Mouse (Mus musculus) ES-E14 (cell line): Measurements from ENCODE around the gene Emp1. TPM values are rescaled to one million over a fixed set of nuclear protein-coding genes. Genes with fewer than 3 reads are reported as not detected.

Experiments used
- DNase-seq: peaks from one replicate; pipeline ENCODE4 v3.0.0-alpha.2; 2013; ENCODE audit warnings: low read depth, low spot score
- H3K27ac ChIP-seq: 2 replicates; pipeline ENCODE4 v1.5.1; 2012; ENCODE audit warnings: low read depth, mild to moderate bottlenecking, low read length, moderate library complexity, mixed read lengths; ENCODE audit not compliant: poor library complexity, insufficient read depth, severe bottlenecking
- H3K36me3 ChIP-seq: 2 replicates; pipeline ENCODE4 v1.6.1; 2012; ENCODE audit warnings: mild to moderate bottlenecking, low read length, moderate library complexity, mixed read lengths; ENCODE audit not compliant: control insufficient read depth, poor library complexity, insufficient read depth, severe bottlenecking
- H3K4me1 ChIP-seq, 2 experiments: fragments of 150-350 bp in 1 of 2; sonication (generic) in 1 of 2; 2 replicates each; pipeline ENCODE4 v1.6.1; 2012; ENCODE audit warnings: low read length in 2 of 2, mild to moderate bottlenecking in 1 of 2, mixed read lengths in 1 of 2; ENCODE audit not compliant: control insufficient read depth in 2 of 2, insufficient read depth in 2 of 2, poor library complexity in 1 of 2
- H3K4me3 ChIP-seq, 2 experiments: fragments of 150-350 bp in 1 of 2; sonication (generic) in 1 of 2; 2 replicates each; pipeline ENCODE4 v1.5.1; 2012; ENCODE audit warnings: low read length in 2 of 2, low read depth in 1 of 2, mild to moderate bottlenecking in 1 of 2, mixed read lengths in 1 of 2; ENCODE audit not compliant: insufficient read depth in 1 of 2, poor library complexity in 1 of 2, severe bottlenecking in 1 of 2
- H3K9ac ChIP-seq: 2 replicates; pipeline ENCODE4 v1.6.1; 2012; ENCODE audit warnings: low read depth, mild to moderate bottlenecking, low read length, mixed read lengths; ENCODE audit not compliant: poor library complexity, insufficient read depth, severe bottlenecking
- H3K9me3 ChIP-seq: fragments of 150-350 bp; sonication (generic); 2 replicates; pipeline ENCODE4 v1.6.1; 2012; ENCODE audit warnings: low read depth, mild to moderate bottlenecking, low read length; ENCODE audit not compliant: control insufficient read depth, insufficient read depth
- CHD2 ChIP-seq: IDR thresholded peaks from 2 replicates; pipeline ENCODE4 v1.6.1; 2014; ENCODE audit warnings: mild to moderate bottlenecking, low read depth, low read length, inconsistent platforms
- HCFC1 ChIP-seq: IDR thresholded peaks from 2 replicates; pipeline ENCODE4 v1.6.1; 2012; ENCODE audit warnings: low read length, inconsistent platforms, borderline replicate concordance; ENCODE audit not compliant: insufficient read depth
- MAFK ChIP-seq: IDR thresholded peaks from 2 replicates; pipeline ENCODE4 v1.6.1; 2014; ENCODE audit warnings: mild to moderate bottlenecking, low read depth, low read length, inconsistent platforms; ENCODE audit not compliant: insufficient read depth
- ZC3H11A ChIP-seq: IDR thresholded peaks from 2 replicates; pipeline ENCODE4 v1.6.1; 2012; ENCODE audit warnings: low read depth, mild to moderate bottlenecking, inconsistent platforms, low read length, borderline replicate concordance
- ZNF384 ChIP-seq: IDR thresholded peaks from 2 replicates; pipeline ENCODE4 v1.6.1; 2012; ENCODE audit warnings: low read depth, low read length, inconsistent platforms
- in situ Hi-C, 2 experiments: fragments of 600-800 bp; cut with MboI; formaldehyde crosslinking; loops; one replicate each; pipeline ENCODE4 v1.15.1; 2025; ENCODE audit warnings: low sequenced_read_pairs in 2 of 2, inconsistent platforms in 1 of 2; ENCODE audit not compliant: unreplicated experiment in 2 of 2
- total RNA-seq: library from RNA; depleted of rRNA; stranded (reverse); fragments of 300-350 nt; gene quantifications from 2 replicates; pipeline ENCODE4 v1.2.3, GENCODE M21; 2012

Gene Emp1
- total RNA-seq, 1 experiment, result 61.3 TPM

- no peak for DNase-seq
- no peaks in the 10 kb centered on the region for H3K9me3 ChIP-seq
- in situ Hi-C loops, result no loop called here
- peak overlapping the region in 1 of 2 experiments; percentile 37; a peak in 1 of 4 replicates for H3K4me3 ChIP-seq
- no peak overlapping the region for H3K9ac ChIP-seq
- no peaks in the 10 kb centered on the region for H3K36me3 ChIP-seq
- H3K27ac ChIP-seq, result no peak overlapping the region
- TF ChIP-seq HCFC1 (no peak), CHD2 (no peak), MAFK (no peak), ZNF384 (no peak), ZC3H11A (no peak)
- H3K4me1 ChIP-seq, result peaks cover 0 to 4% of the 10 kb centered on the region in 2 experiments; a peak in 2 of 4 replicates
These were observed 11.0 kb downstream of the Emp1 start for GRCm38 (mm10) chr6:135373357-135373756.

- 0 out of 4 replicates have a peak, but pooled peaks cover 0 to 3% of the 10 kb centered on the region in 2 experiments for H3K4me1 ChIP-seq
- H3K36me3 ChIP-seq, result no peaks in the 10 kb centered on the region
- H3K27ac ChIP-seq, result no peak overlapping the region
- DNase-seq, result no peak
- H3K9ac ChIP-seq, result no peak overlapping the region
- in situ Hi-C loops, result loop anchor here (5.0 kb wide), 1 partner anchor 129 kb away; no protein-coding TSS in a partner anchor
- TF ChIP-seq MAFK (no peak), HCFC1 (no peak), ZNF384 (no peak), CHD2 (no peak), ZC3H11A (no peak)
- H3K9me3 ChIP-seq, result no peaks in the 10 kb centered on the region
- H3K4me3 ChIP-seq, result no peak overlapping the region
These were observed 13.5 kb downstream of the Emp1 start for GRCm38 (mm10) chr6:135375818-135376217.

DNA sequence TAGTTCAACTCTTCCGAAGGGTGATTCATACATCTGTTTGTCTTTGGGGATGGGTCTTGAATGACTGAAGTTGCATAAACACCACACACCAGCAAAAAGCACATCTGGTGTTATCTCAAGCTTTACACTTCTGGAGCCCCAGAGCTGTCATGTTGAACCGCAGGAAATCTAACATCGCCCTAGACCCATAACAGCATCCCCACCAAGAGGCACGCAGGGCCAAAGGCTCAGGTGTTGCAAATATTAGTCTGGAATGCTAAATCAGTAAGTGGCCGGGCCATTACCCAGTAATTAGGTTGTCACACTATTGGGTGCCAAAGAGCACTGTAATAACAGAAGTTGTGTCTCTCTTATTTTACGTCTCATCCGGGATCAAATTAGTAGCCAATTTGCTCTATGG, 13.9 kb downstream of the Emp1 start:
- H3K4me3 ChIP-seq, result no peak overlapping the region
- no peaks in the 10 kb centered on the region for H3K9me3 ChIP-seq
- TF ChIP-seq HCFC1 (no peak), MAFK (no peak), ZC3H11A (no peak), CHD2 (no peak), ZNF384 (no peak)
- H3K4me1 ChIP-seq, result 0 out of 4 replicates have a peak, but pooled peaks cover 0 to 3% of the 10 kb centered on the region in 2 experiments
- no peak overlapping the region for H3K9ac ChIP-seq
- no peak for DNase-seq
- H3K27ac ChIP-seq, result no peak overlapping the region
- no peaks in the 10 kb centered on the region for H3K36me3 ChIP-seq
- in situ Hi-C loops, result loop anchor here (5.0 kb wide), 1 partner anchor 129 kb away; no protein-coding TSS in a partner anchor

DNA sequence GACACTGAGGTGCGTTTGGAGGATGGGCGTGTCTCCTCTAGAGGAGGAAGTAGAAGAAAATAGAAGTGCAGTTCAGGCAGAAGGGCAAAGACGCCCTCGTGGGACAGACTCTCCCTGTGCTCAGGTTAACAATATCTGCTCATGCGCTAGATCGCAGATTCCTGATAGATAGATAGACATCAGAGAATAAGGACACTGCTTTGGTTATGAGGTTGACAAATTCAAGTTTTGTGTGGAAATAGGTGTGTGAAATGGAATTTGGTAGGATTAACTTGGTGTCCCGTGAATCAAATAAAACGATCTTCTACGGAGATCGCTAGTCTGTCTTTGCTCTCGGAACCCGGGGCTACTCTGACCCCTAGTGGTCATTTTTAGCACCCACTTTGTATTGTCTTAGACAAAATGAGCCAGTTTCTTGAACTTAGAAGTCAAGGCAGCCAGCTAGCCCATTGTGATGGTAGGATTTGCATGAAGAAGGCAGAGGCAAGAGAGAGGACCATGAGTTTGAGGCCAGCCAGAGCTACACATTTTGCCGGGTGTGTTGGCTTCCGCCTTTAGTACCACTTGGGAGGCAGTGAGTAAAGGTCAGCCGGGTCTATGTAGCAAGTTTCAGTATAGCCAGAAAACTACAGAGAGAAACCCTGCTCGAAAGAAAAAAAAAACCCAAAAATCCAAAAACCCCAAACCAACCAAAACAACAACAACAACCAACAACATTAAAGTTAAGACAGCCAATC, 15.4 kb downstream of the Emp1 start:
- in situ Hi-C loops, result loop anchor here (5.0 kb wide), 1 partner anchor 130 kb away; no protein-coding TSS in a partner anchor
- peak; percentile 71 for DNase-seq
- TF ChIP-seq ZC3H11A (peak; percentile 86), MAFK (no peak), HCFC1 (no peak)
- H3K36me3 ChIP-seq, result no peaks in the 10 kb centered on the region
- H3K4me1 ChIP-seq, result 0 out of 4 replicates have a peak, but pooled peaks cover 0 to 3% of the 10 kb centered on the region in 2 experiments
- peak overlapping the region in 1 of 2 experiments; percentile 22; a peak in 2 of 4 replicates for H3K4me3 ChIP-seq
- no peak overlapping the region for H3K9ac ChIP-seq
- no peak overlapping the region for H3K27ac ChIP-seq
- no peaks in the 10 kb centered on the region for H3K9me3 ChIP-seq
